Mouse (Mus musculus) lung, postnatal 0 days (tissue): Measurements from ENCODE around the gene Gm49337.

Experiments
- CTCF ChIP-seq: IDR thresholded peaks from 2 replicates; pipeline ENCODE4 v1.5.1; 2016; ENCODE audit warnings: antibody characterized with exemption, mild to moderate bottlenecking
- EP300 ChIP-seq: IDR thresholded peaks from 2 replicates; pipeline ENCODE4 v1.6.1; 2016; ENCODE audit warnings: antibody characterized with exemption, mild to moderate bottlenecking, control low read depth

GRCm38 (mm10) chr4:116175136-116175535 is 2.0 kb downstream of the Gm49337 start:
- TF ChIP-seq CTCF (no peak), EP300 (no peak)
